8 mouse cellular contexts compared by ENCODE assay signal in genomic region chr8:104441613-104442012, GRCm38 (mm10). TPM values are rescaled to one million over a fixed set of nuclear protein-coding genes. Genes with fewer than 3 reads are reported as not detected.
DNase-seq lines count a peak whose midpoint lies in the region; ATAC-seq lines count a peak whose summit lies in the region.

No protein-coding gene starts in this region.

- intact Hi-C loops in left cerebral cortex, postnatal 10 days (cut with DNase I): loop anchor here (2.0 to 5.0 kb wide), 2 partner anchors 66 to 99 kb away; partner anchors contain the start of gene Terb1

- H3K4me1 ChIP-seq in hindbrain, embryonic 11.5 days (replicated peaks; ENCODE audit: control insufficient read depth, insufficient read depth, low read length): no peaks in the 10 kb centered on the region
- H3K4me1 ChIP-seq in midbrain, embryonic 12.5 days: peaks cover 15% of the 10 kb centered on the region

- peak overlapping the region; percentile 95 for H3K9ac ChIP-seq in hindbrain, embryonic 11.5 days (ENCODE audit: low read depth, low read length)
- H3K9ac ChIP-seq in midbrain, embryonic 12.5 days (replicated peaks): peak overlapping the region; percentile 96

- peak; percentile 26 to 60 for DNase-seq in left cerebral cortex, adult 18-20 months (ENCODE audit: low spot score in 2 of 2)
- no peak for DNase-seq in left cerebral cortex, postnatal 10 days (ENCODE audit: extremely low spot score in 1 of 2, low spot score in 2 of 2)
- DNase-seq in brain, adult 2 months (ENCODE audit: low read depth, low spot score): peak; percentile 74
- DNase-seq in hindbrain, embryonic 11.5 days (ENCODE audit: low spot score): no peak
- DNase-seq in adrenal gland, adult (ENCODE audit: inconsistent age in 2 of 2, low spot score in 1 of 2): no peak
- DNase-seq in adipocyte (ENCODE audit: low spot score): no peak
- no peak for DNase-seq in urinary bladder, postnatal 25 days (ENCODE audit: low spot score)

- peaks cover 9% of the 10 kb centered on the region for H3K36me3 ChIP-seq in hindbrain, embryonic 11.5 days (ENCODE audit: control insufficient read depth, insufficient read depth, low read length)
- peaks cover 37% of the 10 kb centered on the region for H3K36me3 ChIP-seq in midbrain, embryonic 12.5 days

- peak overlapping the region; percentile 85 for H3K4me3 ChIP-seq in hindbrain, embryonic 11.5 days (ENCODE audit: low read depth, low read length)
- peak overlapping the region; percentile 95 for H3K4me3 ChIP-seq in midbrain, embryonic 12.5 days

- ATAC-seq in hindbrain, embryonic 11.5 days (ENCODE audit: low FRiP score): no peak
- no peak for ATAC-seq in midbrain, embryonic 12.5 days (ENCODE audit: low FRiP score, low read depth)

- H3K27ac ChIP-seq in hindbrain, embryonic 11.5 days (ENCODE audit: low read depth, low read length): no peak overlapping the region
- 0 out of 2 replicates have a peak overlapping the region, but pooled peaks have one; percentile 92 for H3K27ac ChIP-seq in midbrain, embryonic 12.5 days (replicated peaks)

- H3K4me2 ChIP-seq in hindbrain, embryonic 11.5 days (replicated peaks; ENCODE audit: low read depth, low read length): peak overlapping the region; percentile 72
- H3K4me2 ChIP-seq in midbrain, embryonic 12.5 days (replicated peaks): peak overlapping the region; percentile 89

- H3K27me3 ChIP-seq in hindbrain, embryonic 11.5 days (ENCODE audit: control insufficient read depth, insufficient read depth, low read length): no peaks in the 10 kb centered on the region
- H3K27me3 ChIP-seq in midbrain, embryonic 12.5 days: no peaks in the 10 kb centered on the region

- 68% methylated on average over 7 of the region's 7 CpGs for WGBS in hindbrain, embryonic 11.5 days
- 64% methylated on average over 7 of the region's 7 CpGs for WGBS in midbrain, embryonic 12.5 days

- no peaks in the 10 kb centered on the region for H3K9me3 ChIP-seq in hindbrain, embryonic 11.5 days (ENCODE audit: control insufficient read depth, low read length)
- H3K9me3 ChIP-seq in midbrain, embryonic 12.5 days: no peaks in the 10 kb centered on the region

RNA-seq across cellular contexts. Expression of gene Dync1li2, which starts 1.2 kb away (rescaled TPM):
- 100 to 1,000 TPM; 284 to 307 TPM for total RNA-seq in left cerebral cortex, adult 18-20 months (2021)
- 100 to 1,000 TPM; 204 to 207 TPM for total RNA-seq in left cerebral cortex, postnatal 10 days (2021)
- 95.4 and 96.4 TPM in 2 replicates for polyA plus RNA-seq in hindbrain, embryonic 11.5 days (2014; fragmentation: Nextera tagmentation; extraction: Ambion mirVana)
- 132 TPM in 2 replicates for polyA plus RNA-seq in midbrain, embryonic 12.5 days (2016; fragmentation: Nextera tagmentation; extraction: Ambion mirVana)

RNA-seq across cellular contexts. Expression of gene Cmtm4, which starts 46.0 kb away (rescaled TPM):
- 10 to 100 TPM; 88.2 to 98.5 TPM for total RNA-seq in left cerebral cortex, adult 18-20 months (2021)
- total RNA-seq in left cerebral cortex, postnatal 10 days (2021): 10 to 100 TPM; 67.5 to 72.2 TPM
- polyA plus RNA-seq in hindbrain, embryonic 11.5 days (2014; fragmentation: Nextera tagmentation; extraction: Ambion mirVana): 2.7 and 3.8 TPM in 2 replicates
- polyA plus RNA-seq in midbrain, embryonic 12.5 days (2016; fragmentation: Nextera tagmentation; extraction: Ambion mirVana): 2.0 and 2.5 TPM in 2 replicates

Comparison
In these comparisons a context has a peak if more than half of its experiments do, and no peak if none do; other contexts are left out.
1. DNase-seq: peak in left cerebral cortex, adult 18-20 months (2 of 2) and brain, adult 2 months (single experiment); none in left cerebral cortex, postnatal 10 days (0 of 2), hindbrain, embryonic 11.5 days (single experiment), adrenal gland, adult (0 of 2), adipocyte (single experiment) and urinary bladder, postnatal 25 days (single experiment).